Mouse (Mus musculus): ENCODE results near the gene Mta2. TPM values are rescaled to one million over a fixed set of nuclear protein-coding genes. Genes with fewer than 3 reads are reported as not detected.
"Not testable (repeated sequence)": the region's sequence is repeated elsewhere in the genome, so short reads cannot be mapped to it uniquely, and the experiment has no call there.

The Mta2 gene
- 10 to 100 TPM; 54.7 to 60.7 TPM for total RNA-seq (2021)

DNA sequence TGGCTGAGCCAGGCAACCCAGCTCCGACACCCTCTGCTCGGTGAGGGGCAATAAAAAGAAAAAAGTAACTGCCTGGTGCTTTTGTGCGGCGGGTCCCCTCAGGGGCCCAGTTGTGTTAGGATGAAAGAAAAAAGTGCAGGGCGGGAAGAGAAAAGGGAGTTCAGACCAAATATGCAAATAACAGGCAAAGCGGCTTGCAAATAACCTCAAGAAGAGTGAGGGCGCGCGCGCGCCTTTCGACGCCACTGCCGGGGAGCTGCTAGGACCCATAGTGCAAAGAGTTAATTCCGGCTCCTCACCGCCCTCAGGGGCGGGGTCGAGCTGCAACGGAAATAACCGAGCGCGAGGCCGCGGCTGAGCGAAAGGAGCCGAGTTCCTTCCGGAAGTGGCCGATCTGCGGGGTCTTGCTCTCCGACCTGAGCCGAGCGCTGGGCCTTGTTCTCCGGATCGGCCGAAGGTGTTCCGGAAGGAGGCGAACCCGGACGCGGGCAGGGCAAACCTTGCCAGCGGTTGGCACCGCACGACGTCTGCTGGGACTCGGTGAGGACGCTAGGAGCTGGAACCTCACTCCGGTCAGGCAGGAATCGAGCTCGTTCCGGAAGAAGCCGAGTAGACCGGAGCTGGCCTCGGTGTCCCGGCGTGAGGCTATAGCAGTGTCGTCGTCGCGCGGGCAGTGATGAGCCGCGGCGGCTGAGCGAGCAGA, at the start of gene Mta2:
Gene Mta2 (plus strand): TSS at position 361 of the 703 bp plus-strand sequence.
- DNase-seq = peak; percentile 91 to 93

DNA sequence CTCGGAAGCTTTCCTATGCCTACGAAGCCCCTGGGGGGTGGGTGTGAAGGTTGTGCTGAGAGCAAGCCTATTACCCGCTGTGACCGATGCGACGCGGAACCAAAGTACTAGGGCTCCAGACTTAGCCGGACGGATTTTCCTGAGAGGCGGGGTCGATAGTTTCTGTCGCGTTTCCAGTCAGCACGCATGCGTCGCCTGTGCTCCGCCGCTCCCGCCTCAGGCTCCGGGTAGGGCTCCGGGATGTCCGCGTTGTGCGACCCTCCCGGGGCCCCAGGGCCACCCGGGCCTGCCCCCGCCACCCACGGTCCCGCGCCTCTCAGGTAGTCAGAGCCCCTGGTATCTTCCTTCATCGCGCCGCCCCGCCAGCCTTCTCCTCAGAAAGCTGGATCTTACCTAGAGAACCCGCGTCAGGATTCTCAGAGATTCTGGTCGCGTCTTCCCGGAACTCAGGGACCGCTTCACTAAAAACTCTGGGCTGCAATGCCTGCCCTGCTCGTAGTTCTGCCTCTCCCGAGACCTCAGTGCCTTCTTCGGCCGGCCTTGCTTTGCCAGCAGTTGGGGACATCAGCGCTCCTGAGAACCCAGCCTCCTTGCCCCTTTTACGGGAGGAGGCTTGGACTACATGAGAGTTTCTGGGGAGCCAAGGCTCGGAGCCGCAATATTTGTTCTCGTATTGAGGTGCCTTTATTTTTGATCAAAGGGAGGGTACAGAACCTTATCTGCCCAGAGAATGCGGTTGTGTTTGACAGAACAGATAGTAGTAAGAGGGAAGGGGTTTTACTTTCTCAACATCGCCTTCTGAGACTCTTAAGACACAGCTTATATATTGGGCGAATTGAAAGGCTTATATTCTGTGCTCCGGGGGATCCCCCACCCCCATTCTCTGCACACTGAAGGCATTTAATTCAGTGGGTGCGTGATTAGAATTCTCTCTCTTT, 48.6 kb upstream of the Mta2 start, which contains the start of gene Ints5:
Gene Ints5 (plus strand): TSS at position 177 of the 938 bp plus-strand sequence.
- DNase-seq = peak; percentile 87

DNA sequence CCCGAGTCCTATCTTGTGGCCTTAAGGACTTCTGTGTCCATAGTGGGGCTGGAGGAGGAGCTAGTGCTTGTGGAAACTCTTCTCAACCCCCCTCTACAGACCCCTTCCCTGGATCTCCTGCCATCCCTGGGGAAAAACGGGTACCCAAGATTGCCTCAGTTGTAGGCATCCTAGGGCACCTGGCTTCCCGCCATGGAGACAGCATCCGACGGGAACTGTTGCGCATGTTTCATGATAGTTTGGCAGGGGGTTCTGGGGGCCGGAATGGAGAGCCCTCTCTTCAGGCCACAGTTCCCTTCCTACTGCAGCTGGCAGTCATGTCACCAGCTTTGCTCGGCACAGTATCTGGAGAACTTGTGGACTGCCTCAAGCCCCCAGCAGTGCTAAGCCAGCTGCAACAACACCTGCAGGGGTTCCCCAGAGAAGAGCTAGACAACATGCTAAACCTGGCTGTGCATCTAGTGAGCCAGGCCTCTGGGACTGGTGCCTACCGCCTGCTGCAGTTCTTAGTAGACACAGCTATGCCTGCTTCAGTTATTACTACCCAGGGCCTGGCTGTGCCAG, 46.2 kb upstream of the Mta2 start:
- DNase-seq = no peak

DNA sequence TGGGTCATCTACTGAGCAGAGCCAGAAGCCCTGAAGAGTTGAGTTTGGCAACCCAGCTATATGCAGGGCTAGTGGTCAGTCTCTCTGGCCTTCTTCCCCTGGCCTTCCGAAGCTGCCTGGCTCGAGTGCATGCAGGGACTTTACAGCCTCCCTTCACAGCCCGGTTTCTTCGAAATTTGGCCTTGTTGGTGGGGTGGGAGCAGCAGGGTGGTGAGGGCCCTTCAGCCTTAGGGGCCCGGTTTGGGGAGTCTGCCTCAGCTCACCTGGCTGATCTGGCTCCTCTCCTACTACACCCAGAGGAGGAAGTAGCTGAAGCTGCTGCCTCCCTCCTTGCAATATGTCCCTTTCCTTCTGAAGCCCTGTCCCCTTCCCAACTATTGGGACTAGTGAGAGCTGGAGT, 45.4 kb upstream of the Mta2 start:
- DNase-seq = not testable (repeated sequence)

DNA sequence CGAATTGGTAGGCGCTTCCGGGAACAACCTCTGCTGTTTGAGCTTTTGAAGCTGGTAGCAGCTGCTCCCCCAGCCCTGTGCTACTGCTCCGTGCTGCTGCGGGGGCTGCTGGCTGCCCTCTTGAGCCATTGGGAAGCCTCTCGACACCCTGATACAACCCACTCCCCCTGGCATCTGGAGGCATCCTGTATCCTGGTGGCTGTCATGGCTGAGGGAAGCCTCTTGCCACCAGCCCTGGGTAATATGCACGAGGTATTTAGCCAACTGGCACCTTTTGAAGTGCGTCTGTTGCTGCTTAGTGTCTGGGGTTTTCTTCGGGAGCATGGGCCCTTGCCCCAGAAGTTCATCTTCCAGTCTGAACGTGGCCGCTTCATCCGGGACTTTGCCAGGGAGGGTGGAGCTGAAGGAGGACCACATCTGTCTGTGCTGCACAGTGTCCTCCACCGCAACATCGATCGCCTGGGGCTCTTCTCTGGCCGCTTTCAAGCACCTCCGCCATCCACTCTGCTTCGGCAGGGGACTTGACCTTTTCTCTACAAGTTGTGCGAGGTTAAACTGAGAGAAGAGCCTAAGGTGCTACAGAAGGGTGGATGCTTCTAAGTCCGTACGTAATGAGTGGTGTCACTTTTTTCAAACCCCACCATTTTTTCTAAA, 44.3 kb upstream of the Mta2 start:
- DNase-seq = peak in 1 of 2 experiments; percentile 37

DNA sequence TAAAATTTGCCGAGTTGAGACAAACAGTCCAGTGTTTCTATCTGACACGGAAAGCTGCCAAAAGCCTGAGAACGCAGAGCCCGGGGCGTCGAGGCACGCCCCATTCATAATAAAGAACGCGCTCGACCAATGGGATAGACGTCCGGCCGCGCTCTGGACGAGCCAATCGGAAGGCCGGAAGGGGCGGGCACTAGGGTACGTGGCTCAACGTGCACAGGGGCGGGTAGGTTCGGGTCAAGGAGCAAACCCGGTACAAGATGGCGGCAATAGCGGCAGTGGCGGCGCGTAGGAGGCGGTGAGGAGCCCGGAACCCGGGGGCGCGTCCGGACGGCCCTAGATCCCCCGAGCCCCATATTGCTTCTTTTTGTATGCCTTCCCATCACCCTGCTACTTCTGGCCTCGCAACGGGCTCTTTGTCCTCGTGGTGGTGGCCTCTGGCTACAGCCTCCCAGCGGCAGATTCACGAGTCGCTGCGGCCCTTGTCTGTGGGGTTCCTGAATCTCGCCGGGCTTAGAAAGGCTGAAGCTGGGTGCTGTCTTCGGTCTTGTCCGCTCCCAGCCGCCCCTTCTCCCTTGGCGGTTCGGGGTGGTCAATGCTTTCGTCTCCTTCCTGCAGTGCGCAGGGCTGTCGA, 43.7 kb upstream of the Mta2 start, which contains the start of gene Ganab:
Gene Ganab (plus strand): TSS at position 207 of the 631 bp plus-strand sequence.
- peak; percentile 94 to 96 for DNase-seq

DNA sequence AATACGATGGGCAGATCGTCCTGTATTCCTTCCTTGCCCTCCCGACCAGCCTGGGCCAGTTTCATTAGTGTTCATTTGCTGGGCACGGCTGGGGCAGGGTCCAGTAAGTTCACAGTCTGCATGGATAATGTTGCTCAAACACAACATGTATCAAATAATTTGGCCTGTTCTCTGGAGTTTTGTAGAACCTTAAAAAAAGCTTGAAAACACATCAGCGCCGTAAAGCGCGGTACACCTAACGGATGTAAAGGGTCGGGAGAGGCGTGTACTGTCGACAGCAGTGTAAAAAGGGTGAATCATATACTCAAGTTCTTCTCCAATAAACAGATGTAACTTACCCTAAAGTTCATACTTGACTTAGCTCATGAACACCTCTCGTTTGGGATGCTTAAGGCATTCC, 43.1 kb upstream of the Mta2 start:
- DNase-seq = no peak

DNA sequence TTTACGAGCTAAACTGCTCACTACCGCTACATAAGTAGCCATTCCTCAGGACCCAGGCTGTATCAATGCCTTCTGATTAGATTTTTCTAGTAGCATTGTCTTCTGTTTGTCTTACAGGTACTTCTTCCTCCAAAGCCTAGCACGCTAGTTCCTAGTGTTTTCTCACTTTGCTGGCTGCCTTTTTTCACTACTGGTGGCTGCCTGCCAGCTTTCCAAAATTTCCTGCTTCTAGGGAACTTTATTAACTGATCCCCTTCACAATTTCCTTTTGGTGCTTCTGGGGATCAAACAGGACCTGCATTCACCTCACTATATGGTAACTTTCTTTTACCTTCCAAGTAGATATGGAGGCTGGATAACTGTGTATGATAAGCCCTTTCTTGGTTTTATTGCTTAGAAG, 42.6 kb upstream of the Mta2 start:
- DNase-seq = no peak

DNA sequence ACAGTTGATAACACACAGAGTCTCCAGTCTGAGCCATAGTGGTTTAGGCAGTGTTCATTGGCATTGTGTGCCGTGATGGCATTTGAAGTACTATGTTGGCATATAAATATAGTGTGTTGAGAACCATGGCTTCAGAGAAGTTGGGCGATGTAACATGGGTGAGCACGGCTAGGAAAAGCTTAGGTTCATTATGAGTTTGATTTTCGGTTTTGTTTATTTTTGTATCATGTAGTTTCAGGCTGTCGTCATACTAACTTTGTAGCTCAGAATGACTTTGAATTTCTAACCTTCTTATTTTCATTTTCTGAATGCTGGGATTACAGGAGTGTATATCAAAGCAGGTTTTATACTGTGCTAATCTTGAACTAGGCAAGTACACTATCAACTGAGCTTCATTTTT, 38.3 kb upstream of the Mta2 start:
- DNase-seq = no peak

DNA sequence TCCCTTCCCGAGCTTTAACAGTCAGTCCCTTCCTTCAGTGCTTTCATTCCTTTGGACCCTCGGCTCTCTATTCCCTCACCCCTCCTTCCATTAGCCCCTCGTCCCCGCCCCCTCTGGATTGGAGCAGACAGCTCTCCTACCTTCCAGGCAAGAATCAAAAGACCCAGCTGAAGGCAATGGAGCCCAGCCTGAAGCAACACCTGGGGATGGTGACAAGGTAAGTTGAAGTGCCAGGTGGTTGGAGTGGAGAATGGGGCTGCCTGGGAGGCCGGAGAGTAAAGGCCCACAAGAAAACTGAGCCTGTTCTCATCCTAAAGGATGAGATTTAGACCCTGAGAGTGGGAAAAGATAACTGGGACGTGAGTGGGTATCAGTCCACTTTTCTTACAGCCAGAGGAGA, 33.1 kb upstream of the Mta2 start:
- DNase-seq = no peak

DNA sequence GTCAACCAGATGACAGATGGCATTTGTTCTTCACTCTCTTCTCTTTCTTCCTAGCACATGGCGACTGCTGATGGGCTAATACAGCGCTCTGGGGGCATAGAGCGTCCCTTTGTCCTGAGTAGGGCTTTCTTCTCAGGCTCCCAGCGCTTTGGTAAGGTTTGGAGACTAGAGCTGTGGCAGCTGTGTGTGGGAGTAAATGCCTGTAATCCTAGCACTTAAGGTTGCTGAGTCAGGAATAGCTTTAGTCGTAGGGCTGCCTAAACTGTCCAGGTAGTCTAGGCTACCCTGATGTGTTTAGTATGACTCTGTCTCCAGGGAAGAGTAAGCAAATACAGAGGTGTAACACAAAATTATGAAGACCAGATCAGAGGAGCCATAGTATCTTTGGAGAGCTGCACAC, 29.9 kb upstream of the Mta2 start:
- DNase-seq = no peak

DNA sequence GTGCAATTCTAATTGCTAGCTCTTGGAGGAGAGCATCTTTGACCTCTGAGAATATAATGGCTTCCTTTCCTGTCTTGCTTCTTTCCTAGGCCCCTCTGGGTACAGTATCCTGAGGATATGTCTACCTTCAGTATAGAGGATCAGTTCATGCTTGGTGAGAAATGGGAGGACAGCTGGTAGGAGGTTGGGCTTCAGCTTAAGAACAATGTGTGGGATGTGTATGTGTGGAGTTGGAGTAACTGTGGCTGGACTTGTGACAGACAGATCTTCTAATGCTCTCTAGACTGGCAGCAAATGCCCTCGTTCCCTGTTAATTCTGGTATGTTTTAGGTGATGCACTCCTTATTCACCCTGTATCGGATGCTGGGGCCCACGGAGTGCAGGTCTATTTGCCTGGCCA, 27.5 kb upstream of the Mta2 start:
- no peak for DNase-seq

DNA sequence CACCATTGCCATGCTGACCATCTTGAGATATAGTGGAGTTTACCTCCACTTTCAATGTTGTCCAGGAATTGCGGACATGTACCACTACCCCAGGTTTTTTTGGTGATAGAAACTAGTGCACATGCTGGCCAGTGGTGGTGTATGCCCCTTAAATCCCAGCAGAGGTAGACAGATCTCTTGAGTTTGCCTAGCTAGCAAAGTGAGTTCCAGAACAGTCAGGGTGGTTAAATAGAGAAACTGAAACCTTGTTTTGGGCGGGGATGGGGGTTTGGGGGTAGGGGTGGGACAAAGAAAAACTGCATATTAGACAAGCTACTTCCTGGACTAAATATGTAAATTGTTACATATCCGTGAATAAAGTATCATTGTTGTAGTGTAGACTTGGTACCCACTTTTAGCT, 22.7 kb upstream of the Mta2 start:
- no peak for DNase-seq

DNA sequence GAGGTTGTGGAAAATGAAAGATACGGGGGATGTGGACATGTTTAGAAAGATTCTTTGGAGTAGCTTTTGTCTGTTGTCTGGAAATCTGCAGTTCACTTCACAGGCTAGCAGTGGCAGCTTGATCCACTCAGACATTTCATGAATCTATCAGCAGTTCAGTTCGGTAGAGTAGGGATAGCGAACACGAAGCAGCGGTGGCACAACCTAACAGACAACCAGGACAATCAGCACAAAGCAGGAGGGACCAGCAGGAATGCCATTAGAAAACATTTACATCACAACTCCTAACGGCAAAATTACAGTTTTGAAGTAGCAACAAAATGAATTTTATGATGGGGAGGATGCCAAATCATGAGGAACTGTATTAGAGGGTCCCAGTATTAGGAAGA, 22.0 kb upstream of the Mta2 start:
- no peak for DNase-seq

DNA sequence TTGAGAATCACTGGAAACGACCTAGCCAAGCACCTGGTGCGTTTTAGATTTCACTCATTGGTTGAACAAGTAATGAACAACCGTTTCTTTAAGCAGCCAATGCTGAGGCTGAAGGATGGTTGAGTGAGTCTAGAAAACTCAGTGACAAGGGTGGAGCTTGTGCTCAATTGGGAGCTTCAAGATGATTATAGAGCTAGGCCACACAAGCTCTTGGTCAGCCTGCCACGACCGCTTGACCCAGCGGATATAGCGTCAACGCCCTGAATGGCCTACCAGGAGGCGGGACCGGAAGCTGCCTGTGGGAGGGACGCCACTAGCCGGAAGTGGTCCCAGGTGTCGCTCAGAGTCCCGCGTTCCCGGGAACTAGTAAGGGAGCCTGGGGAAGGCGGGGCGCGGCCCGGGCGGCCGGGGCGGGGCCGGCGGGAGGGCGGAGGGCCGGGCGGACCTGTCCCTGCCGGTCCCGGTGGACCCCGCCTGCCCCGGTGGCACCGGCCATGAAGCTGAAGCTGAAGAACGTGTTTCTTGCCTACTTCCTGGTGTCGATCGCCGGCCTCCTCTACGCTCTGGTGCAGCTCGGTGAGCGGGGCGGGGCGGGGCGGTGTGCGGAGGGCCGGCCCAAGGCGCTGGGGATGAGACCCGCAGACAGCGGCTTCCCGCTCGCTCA, 21.5 kb upstream of the Mta2 start, which contains the start of gene B3gat3:
Gene B3gat3 (plus strand): TSS at position 302 of the 664 bp plus-strand sequence.
- peak; percentile 92 to 94 for DNase-seq

DNA sequence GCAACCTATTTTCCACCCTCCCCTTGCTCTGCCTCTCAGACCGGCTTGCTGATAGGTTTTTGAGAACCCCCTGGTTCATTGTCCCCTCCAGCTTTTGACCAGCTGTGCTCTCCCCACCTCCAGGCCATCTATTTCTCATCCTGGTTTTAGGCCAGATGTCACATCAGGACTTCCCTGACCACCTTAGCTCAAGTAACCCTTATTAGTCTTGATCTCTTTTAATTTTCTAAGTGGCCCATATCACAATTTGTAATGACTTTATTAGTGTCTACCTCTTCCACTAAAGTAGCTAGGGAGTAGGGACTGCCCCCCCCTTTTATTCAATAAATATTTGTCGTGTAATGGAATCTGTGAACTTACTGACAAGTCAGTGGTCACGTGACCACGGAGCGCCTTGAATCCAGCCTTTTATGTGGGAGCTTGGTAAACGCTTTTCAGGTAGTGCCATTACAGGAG, 20.8 kb upstream of the Mta2 start:
- DNase-seq = no peak

DNA sequence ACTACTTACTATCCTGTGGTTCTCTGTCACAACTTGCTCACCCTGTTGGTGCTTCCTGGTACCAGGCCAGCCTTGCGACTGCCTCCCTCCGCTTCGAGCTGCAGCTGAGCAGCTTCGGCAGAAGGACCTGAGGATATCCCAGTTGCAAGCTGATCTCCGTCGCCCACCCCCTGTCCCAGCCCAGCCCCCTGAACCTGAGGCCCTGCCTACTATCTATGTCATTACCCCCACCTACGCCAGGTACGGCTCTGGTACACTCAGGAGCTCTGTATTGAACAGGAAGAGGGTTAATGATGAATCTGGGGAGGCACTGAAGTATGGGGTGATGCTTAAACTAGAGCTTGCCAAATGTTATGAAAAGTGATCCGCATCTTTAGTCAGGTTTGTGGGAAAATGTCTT, 19.9 kb upstream of the Mta2 start:
- no peak for DNase-seq

DNA sequence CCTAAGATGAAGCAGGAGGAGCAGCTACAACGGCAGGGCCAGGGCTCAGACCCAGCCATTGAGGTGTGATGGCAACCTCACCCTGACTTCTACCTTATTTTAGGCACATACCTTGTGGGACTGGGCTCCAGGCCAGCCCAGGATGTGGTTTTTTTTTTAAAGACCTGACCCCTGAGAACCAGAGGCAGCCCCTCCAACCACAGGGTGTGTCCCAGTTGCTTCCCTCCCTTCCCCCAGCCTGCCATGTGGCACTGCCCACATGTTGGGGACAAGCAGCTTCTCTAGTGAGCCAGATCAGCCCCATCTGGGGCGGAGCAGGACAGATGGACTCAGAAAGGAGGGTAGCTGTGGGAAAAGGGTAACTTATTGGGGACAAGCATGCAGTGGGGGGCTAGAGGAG, 14.9 kb upstream of the Mta2 start:
- no peak for DNase-seq

DNA sequence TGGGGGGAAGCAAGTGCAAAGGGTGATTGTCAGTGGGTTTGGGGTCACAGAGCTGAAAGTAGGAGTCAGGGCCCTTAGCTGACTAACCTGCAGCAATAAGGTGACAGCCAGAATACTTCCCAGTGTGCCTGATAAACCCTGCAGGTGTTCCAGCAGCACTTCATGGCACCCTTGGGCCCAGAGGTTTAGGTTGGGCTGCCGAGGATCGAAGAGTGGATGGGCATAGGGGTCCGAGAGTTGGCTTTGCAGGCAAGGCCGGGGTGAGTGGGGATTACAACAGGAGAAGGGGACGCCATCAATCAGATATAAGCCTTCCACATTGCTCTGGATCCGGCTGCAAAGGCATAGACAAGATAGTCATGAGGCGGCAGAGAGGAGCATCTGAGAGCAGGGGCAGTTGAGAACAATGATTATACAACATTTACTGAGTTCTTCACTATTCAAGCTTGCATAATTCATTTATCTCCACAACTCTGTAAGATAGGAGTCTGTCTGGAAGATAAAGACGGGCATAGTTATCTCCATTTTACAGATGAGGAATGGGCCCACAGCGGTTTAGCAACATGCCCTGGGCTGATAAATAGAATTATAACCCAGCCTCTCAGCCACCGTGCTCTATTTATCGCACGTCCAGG, 13.7 kb upstream of the Mta2 start:
- no peak for DNase-seq

DNA sequence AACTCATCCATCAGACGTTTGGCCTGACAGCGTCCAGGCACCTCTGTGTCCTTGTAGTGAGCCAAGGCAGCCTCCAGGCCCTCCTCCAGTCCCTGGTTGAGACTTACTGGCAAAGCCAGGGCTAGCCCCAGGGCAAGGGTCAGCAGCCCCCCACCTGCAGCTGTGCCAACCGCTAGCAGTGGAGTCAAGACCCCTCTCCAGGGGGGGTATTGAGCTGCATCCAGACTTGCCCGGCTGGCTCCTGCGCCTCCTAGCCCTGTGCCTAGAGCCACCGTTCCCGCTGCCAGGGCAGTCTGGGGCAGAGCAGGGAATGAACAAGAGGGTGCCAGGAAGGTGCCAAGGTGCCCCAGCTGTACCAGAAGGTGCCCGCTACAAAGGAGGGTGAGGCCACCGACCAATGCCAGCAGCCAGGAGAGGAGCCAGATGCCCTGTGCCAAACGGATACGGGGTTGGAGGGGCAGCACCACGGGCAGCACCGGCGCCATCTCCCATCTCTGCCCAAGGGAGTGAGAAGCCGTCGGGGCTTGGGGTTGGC, 12.9 kb upstream of the Mta2 start:
- no peak for DNase-seq
